Mouse (Mus musculus) fat pad, adult 2 months (tissue): Measurements from ENCODE around the gene Otulinl.
A peak's percentile ranks its signal among the peaks of the same experiment; 100 is the strongest.

Experiments
- DNase-seq: peaks from one replicate; pipeline ENCODE4 v3.0.0-alpha.2; 2011; ENCODE audit warnings: low read depth, low spot score; ENCODE audit errors: extremely low read depth

Otulinl gene

DNA sequence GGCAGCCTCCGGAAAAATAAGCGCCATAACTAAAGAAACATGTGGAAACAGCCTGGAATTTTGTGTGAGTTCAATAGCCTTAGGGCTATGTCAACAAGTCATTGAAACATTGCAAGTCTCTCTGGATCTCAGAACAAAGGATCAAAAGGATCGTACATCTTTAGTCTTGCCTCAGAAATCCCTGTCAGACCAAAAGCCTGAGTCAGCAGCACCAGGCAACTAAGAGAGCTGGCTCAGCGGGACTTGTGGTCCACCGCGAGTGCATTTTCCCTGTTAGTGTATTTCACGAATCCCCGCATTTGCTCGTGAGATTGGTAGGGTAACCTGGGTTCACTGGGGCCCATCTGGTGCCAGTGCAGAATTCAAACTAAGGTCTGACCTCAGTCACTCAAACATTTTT lies 1.2 kb upstream of the Otulinl start:
- DNase-seq, result peak; percentile 72

DNA sequence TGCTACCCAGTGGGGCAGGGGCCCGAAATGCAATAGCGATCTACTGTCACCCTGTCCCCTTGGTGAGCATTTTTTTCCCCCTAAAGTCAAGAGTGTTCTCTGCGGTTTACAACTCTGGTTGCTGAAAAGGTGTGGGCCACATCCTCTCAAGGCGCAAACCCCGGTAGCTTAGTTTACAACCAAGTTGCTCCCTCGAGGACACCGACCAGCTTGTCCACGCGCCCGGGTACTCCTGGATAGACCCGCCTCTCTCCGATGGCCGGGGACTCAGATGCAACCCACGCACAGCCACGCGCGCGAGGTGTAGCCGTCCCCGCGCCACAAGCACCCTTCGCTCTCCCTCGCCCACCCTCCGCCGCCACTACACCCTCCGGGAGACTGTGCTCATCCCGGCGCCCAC lies 382 bp downstream of the Otulinl start:
- DNase-seq, result no peak

DNA sequence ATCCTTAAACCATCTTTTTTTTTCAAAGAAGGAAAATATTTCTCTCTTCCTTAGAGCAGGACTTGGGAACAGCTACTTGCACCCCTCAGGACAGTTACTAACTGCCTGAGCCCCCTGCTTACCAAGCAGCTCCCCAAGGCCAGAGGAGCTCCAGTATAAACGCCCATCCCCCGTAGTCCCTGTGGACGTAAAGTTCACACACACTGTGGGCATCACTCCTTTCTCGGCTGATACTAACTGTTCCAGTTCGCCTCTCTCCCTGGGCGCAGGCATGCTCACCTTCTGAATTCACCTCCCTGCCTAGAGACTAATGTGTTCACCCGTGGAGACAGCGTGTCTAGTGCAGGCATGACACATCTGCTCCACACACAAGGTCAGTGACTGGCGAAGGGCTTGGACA lies 2.9 kb downstream of the Otulinl start:
- DNase-seq, result no peak

DNA sequence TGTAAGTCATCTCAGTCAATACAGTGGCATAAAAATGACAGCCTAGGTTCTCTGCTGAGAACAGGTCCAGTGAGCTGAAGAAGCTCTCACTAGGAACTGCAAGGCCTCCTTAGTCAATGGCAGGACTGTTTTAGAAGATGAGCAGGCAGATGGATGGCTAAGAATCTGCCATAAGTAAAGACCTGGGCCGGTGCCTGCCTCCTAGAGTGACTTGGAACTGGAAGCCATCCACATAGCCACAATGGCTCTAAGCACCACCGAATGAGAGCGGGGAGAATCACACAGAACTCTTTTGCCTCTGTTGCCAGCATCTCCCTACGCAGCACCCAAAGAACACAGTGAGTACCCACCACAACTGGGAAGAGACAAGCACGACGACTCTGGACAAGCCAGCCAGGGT lies 3.6 kb downstream of the Otulinl start:
- DNase-seq, result no peak

DNA sequence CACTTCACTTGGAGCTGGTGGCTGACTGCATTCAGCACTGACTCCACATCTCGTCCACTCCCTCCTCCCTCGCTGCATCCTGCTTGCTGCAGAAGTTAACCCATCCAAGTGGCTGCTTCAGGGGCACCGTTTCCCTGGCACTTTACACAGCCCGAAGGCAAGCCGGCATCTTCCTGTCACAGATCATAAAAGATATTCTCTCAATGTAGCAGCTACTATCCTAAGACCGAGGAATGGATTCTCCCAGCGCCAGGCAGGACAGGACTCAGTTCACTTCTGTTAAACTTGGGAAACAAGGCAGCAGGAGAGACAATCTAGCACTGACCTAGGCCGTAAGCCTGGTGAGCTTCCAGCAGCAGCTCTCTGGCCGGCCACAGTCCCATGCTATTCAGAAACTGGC lies 5.2 kb downstream of the Otulinl start:
- DNase-seq, result no peak

DNA sequence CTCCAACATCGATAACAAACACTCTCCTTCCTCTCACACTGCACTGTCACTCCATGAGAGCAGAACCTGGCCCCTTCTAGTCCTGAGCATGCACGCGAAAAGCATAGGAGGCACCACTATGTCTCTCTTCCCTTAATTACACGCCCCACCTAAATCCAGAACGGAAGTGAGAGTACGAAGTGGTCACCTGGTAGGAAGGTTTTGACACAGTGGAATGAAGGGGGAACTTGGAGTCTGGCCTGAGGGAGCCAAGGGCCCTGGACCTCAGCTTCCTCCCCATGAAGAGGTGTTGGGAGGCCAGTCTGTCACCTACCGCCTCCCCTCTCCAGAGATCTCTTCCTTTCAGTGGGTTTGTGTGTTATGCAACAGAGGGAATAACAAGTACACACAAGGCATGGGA lies 6.3 kb downstream of the Otulinl start:
- DNase-seq, result no peak

DNA sequence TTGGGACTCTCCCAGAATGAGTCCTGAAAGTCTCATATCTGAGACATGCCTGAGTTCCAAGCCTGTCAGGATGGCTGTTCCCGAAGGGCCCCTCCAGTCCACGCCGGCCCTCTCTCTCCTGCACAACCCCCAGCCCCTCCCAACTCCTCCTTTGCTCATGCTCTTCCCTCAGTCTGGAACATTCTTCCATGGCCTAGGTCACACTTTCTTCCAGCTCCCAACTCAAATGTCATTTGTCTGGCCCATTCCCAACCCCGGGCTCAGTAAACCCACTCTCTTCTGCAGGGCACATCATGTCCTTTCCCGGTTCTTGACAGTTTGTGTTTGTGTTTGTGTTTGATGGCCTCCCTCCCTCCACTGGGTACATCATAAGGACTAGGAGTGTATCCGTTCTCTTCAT lies 7.3 kb downstream of the Otulinl start:
- DNase-seq, result no peak

DNA sequence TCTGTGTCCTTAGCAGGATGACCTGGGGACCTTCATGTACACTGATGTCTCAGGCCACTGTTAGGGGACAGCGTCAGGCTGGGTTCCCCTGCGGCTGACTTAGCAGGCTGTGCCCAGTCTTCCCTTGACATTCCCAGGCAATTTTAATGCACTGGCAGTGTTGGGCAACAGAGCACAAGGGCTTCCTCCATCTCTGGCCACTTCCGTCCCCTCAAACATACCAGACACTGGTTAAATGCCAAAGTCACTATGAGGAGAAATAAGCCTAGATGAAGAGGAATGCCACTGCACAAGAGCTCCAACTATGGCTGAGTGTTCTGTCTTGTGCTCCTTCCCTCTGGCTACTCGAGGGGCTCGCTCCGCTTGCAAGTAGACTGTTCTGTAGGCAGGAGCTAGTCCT lies 8.2 kb downstream of the Otulinl start:
- DNase-seq, result no peak

DNA sequence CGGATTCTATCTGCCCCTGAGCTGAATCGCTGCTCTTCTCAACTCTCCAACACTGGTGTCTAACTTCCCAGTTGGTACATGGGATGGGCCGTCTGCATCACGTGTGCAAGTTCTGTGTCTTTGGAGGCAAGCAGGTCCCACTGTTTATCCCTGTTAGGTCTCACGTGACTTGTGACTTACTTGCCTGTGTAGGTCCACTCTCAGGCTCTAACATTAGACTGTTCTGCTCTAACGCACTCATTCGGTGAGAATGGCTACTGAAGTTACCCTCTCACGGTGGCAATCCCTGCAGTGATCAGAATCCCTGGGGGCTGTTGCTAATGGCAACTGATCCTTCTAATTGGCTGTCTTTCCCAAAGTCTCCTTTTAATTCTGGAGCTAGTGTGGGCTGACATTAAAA lies 9.1 kb downstream of the Otulinl start:
- no peak for DNase-seq

DNA sequence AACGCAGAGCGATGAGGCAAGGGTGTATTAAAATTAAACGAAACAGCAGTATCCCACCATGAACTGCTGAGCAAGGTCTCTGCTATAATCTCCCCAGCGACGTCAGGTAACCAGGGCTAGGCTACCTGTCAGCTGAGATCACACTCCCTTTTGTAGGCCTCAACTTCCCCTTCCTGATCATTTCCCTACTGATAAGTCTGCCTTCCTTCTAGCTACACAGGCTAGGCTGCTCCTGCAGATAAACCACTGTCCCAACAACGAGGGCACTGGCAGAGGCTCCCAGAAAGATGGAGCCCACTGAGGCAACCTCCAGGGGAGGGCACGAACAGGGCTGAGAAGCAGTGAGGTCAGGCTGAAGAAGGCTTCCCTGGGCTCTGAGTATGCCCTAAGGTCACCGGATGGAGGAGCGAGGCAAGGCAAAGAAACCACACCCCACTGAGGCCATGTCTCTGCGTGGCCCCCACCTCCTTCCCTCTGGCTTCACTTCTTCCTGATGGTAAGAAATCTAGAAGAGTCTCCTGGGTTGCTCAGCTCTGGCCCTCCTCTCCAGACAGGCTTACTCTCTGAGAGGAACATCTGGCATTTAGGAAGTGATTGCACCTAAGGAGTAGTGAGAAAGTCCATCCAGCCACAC lies 9.7 kb downstream of the Otulinl start:
- DNase-seq, result no peak

DNA sequence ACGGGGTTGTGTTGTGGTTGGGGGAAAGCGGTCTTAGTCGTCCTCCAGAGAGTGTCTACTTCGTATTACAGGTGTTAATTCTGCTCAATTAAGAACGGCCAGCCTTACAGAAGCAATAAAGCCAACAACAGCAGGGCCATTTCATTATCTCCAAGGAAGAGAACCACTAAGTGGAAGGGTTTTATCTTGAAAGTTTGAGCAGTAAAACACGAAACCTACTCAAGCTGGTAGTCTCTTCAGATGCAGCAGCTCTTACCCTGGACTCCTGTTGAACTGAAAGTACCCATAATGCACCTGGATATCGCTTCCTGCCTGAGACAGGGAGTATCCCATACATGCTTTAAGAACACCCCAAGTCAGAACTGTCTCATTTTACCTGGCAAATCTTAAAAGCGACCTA lies 10.7 kb downstream of the Otulinl start:
- DNase-seq, result no peak

DNA sequence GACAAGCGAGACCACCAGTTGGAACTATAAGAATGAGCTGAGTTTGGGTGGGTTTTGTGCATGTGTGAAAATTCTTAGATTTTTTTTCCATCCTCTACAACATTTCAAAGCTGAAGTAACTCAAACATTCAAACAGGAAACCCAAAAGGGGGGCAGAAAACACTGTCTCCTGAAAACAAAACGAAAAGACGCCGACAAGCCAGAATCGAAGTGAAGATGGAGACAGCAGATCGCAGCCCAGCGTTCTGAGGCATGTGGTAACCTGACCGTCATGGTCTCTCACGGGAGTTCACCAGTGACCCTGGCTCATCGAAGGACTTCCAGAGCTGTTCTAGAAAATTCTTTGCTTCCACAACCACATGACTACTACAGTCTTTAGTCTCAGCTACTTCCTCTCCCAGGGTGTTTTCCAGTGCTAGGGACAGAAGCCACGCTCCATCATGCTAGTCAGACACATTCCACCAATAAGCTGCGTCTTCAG lies 11.4 kb downstream of the Otulinl start:
- DNase-seq, result no peak

DNA sequence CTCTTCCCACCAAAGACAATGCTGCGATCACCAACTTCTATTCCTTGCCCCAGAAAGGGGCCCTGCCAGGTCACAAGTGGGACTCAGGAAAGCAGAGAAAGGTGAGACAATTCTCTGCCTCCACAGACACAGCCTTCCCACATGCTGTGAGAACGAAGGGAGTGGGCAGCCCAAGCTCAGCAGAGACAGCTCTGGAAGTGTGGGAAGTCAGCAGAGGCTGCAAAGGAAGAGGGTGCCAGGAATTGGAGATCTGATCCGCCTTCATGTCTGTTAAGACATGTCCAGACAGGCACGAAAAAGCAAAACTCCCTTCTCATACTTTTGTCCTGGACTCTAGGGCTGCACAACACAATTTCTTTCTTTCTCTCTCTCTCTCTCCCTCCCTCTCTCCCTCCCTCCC lies 12.1 kb downstream of the Otulinl start:
- no peak for DNase-seq

DNA sequence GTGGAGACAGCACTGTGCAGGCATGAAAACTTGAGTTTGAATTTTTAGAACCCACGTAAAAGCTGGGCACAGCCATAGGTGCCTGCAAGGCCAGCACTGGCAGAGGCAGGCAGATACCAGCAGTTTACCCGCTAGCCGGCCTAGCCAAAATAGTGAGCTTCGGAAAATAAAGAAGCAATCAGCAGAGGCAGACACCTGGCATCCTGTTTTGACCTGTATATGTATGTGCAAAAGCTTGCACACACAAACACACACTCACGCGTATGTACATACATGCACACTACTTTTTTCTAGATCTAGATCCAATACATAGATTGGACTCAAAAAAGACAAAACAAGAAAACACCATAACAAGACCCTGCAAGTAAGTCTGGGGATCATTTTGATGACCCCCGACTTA lies 12.8 kb downstream of the Otulinl start:
- no peak for DNase-seq

DNA sequence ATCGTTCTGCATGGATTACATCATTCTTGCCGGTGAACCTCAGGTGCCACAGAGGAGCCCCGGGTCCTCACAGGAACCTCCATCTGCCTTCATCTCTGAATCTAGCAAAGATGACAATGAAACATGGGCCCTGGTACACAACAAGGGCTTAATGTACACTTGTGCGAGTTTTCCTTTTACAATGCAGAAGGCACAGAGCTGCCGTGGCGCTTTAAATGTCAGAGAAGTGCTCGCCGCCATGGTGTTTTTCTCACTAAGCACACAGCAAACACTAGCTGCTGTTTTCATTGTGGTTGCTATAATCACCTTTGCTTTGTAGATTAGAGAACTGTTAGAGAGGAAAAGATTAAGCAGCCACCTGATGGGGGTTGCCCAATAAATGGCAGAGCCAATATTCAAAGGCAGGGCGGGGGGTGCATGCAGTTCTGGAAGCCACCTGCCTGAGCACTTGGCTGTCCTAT lies 13.3 kb downstream of the Otulinl start:
- no peak for DNase-seq

DNA sequence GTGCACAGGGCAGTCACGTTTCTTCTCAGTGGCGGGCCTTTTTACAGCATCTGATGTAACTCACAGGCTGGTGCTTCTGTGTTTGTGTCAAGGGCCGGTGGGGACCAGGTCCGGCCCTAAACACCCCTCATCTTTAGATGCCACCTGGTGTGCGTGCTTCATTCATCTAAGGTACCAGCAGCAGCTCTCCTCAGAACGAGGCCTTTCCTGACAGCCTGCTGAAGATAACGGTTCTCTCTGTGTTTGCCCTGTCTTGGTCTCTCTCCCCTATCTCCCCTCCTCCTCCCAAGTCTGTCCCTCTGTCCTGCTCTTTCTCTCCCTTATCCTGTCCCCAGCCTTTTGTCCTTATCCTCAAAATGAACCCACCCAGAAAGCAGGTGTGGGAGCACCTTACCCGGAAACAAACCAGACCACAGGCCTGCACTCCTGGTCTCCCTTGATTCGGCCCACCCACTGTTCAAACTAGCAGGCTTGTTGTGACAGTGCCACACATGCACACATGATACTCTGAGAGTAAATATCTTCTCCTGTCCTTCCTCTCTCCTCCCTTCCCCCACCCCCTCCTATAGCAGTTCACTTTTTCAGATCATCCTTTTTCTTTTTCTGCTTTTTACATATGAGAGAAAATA lies 14.4 kb downstream of the Otulinl start:
- DNase-seq, result no peak

DNA sequence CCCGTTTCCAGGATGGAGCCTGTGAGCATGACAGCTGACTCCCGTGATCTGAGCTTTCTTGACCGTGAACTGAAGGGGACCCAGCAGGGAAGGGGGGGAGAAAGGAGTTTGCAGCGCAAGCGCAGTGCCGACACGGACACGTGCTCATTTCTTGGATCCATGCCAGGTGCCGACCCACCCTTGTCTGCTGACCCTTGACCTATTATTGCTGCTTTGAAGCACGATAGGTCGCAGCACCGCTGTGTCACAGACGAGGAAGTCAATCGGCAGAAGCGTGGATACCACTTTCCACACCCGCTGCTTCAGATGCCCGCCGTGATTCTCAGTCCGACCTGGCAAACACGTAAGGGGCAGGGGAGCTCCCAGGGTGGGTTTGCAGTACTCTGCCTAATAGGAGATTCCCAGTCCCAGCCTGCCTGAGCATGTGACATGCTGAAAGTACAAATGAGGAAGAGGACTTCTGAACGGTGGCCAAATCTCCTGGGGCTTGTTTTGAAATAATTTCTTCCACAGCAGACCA lies 15.9 kb downstream of the Otulinl start:
- DNase-seq, result no peak

DNA sequence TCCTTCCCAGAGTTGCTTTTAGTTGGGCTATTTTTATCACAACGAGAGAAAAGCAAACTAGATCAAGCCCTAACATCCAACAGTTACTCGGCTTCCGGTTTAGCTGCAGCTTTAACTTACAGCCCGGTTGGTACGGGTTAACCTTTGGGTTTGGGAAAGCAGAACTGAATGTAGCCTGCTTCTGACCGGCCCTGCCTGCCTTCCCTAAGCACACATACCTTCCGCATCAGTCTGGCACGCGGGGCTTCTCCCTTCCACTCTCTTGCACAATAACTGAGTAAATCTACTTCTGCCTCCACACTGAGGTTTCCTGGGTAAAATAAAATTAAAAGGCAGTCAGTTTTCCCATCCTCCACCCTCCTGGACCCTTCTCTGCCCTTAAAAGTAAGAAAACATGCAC lies 17.3 kb downstream of the Otulinl start:
- no peak for DNase-seq

DNA sequence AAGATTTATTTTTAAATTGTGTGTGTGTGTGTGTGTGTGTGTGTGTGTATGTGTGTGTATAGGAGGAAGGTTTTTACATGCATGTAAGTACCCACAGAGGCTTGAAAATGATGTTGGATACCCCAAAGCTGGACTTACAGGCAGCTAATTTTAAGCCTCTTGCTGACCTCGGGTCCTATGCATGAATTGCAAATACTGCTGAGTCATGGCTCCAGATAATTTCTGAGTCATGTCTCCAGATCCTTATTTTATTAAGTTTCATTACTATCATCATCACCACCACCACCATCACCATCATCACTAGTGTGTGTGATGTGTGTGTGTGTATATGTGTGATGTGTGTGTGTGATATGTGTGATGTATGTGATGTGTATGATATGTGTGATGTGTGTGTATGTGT lies 18.7 kb downstream of the Otulinl start:
- no peak for DNase-seq

DNA sequence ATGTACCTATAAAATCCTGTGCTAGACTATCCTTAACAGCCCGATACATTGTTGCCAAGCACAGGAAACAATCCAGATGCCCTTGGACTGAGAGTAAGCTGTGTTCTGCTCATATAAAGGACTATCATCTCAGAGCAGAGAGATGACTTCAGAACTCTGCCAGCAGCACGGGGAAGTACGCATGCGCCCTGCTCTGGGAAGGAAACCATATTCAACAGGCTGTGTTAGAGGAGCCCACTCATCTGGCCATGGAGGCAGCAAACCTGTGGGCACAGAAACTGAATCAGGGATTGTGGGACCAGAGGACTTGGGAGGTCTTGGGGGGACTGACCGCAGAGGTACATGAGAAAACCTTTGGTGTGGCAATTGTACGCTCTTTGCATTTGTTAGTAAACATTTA lies 19.7 kb downstream of the Otulinl start:
- DNase-seq, result no peak

DNA sequence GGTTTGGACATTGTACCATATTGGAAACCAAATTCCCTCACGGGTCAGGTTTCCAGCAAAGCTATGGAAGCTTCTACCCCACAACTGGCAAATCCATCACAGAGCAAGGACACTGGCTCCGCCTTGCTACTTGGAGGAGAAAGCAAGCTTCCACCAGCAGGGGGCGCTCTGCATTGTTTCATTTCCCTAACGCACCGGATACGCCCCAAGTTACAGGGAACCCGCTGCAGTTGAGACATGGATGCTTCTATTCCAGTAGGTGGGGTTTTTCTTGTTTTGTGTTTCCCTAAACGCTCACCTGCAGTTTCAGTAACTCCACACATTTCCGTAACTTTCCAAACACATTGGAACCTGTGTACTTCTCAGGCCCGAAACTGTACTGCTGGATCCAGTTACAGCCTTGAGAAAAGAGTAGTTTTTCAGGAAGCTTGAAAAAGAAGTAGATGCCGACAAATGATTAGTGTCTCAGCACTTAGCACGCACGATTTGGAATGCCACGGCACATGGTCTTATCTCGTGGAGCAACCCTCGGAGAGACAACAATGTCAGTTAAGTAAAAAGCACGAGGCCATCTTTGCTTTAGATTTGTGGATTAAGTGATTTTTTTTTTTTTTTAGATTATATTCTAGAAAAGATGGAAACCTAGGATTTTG lies 21.7 kb downstream of the Otulinl start:
- DNase-seq, result no peak

DNA sequence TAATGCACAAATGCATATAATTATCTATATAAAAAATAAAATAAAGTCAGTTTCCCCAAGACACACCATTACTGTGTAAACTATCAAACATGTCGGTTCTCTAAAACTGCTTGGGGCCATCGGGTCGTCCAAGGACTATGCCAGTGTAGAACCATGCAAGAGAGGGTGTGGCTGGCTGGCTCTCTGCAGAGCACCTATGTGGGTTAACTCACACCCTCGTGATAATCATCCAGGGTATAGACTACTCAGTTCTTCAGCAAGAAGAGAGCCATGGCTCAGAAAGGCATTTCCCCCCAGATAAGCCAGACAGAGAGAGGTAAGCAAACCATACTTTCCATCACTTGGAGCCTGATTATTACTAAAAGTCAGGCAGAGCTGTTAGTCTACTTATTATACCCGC lies 22.2 kb downstream of the Otulinl start:
- no peak for DNase-seq
